Mouse (Mus musculus) small intestine, adult 2 months (tissue): ENCODE measurements around the gene Pla2g6. TPM values are rescaled to one million over a fixed set of nuclear protein-coding genes. Genes with fewer than 3 reads are reported as not detected.

Source experiments
- H3K27ac ChIP-seq: fragments of 200-500 bp; 2 replicates; pipeline ENCODE4 v1.5.1; 2012; ENCODE audit warnings: low read depth, low read length, control low read depth, inconsistent platforms; ENCODE audit not compliant: insufficient read depth
- H3K27me3 ChIP-seq: fragments of 200-500 bp; 2 replicates; pipeline ENCODE4 v1.6.1; 2012; ENCODE audit warnings: mild to moderate bottlenecking, moderate library complexity, low read length, inconsistent platforms; ENCODE audit not compliant: control insufficient read depth, insufficient read depth
- H3K36me3 ChIP-seq: fragments of 200-500 bp; 2 replicates; pipeline ENCODE4 v1.6.1; 2012; ENCODE audit warnings: mild to moderate bottlenecking, low read length, control low read depth, inconsistent platforms; ENCODE audit not compliant: control insufficient read depth, insufficient read depth
- H3K4me1 ChIP-seq: fragments of 200-500 bp; 2 replicates; pipeline ENCODE4 v1.6.1; 2012; ENCODE audit warnings: low read length, inconsistent platforms, mixed read lengths; ENCODE audit not compliant: control insufficient read depth, insufficient read depth, insufficient read length
- H3K4me3 ChIP-seq: fragments of 200-500 bp; 2 replicates; pipeline ENCODE4 v1.5.1; 2012; ENCODE audit warnings: low read depth, mild to moderate bottlenecking, control low read depth, inconsistent platforms, low read length, moderate library complexity
- CTCF ChIP-seq: fragments of 200-500 bp; IDR thresholded peaks from 2 replicates; pipeline ENCODE4 v1.5.1; 2012; ENCODE audit warnings: low read depth, mild to moderate bottlenecking, control low read depth, inconsistent platforms, low read length, moderate library complexity, mixed read lengths; ENCODE audit not compliant: insufficient replicate concordance, insufficient read length; ENCODE audit errors: extremely low read depth
- POLR2A ChIP-seq: fragments of 200-500 bp; IDR thresholded peaks from 2 replicates; pipeline ENCODE4 v1.6.1; 2012; ENCODE audit warnings: low read depth, mild to moderate bottlenecking, control low read depth, inconsistent platforms, low read length, moderate library complexity
- WGBS: fragments of 180-500 bp; shearing (Covaris S2); methylation state at CpG from one replicate; pipeline ENCODE4 v1.1.7; 2018; 5-methylcytosine and 5-hydroxymethylcytosine counted together
- polyA plus RNA-seq: library from polyadenylated mRNA; depleted of rRNA; stranded (reverse); fragments of >200 nt; gene quantifications from 2 replicates; pipeline ENCODE4 v1.2.3, GENCODE M21; 2012

The Pla2g6 gene
- polyA plus RNA-seq, 1 experiment, result 40.2 TPM

DNA sequence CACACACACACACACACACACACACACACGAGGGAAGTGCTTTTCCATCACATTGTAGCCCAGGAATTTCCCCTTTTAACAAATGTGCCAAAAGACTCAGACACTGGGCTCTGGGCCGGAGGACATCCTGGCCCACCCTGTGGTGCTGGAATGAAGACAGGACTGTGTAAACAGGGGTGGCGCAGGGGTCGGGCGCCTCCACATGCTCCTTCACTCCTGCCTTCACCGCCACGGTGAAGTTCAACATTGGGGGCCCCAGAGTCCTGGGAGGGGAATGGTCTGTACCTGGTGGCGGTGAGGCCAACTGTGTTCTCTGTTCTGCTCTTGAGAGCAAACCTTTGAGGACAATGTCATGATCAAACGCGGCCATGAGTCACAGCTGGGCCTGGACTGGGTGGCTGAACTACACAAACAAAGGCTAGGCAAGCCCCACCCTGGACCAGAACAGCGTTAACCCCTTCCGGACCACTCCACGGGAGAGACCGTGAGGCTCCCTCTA, 40.2 kb upstream of the Pla2g6 start:
- peak overlapping the region; percentile 14; the same call in 1 of the 2 replicates for H3K4me3 ChIP-seq
- peak overlapping the region; percentile 74 for H3K27ac ChIP-seq
- H3K4me1 ChIP-seq, result peaks cover 25% of the 10 kb centered on the region
- WGBS, result 16% methylated on average over 14 of the region's 14 CpGs
- peaks cover 18% of the 10 kb centered on the region; the same call in 1 of the 2 replicates for H3K36me3 ChIP-seq
- TF ChIP-seq POLR2A (no peak), CTCF (no peak)
- no peaks in the 10 kb centered on the region for H3K27me3 ChIP-seq

DNA sequence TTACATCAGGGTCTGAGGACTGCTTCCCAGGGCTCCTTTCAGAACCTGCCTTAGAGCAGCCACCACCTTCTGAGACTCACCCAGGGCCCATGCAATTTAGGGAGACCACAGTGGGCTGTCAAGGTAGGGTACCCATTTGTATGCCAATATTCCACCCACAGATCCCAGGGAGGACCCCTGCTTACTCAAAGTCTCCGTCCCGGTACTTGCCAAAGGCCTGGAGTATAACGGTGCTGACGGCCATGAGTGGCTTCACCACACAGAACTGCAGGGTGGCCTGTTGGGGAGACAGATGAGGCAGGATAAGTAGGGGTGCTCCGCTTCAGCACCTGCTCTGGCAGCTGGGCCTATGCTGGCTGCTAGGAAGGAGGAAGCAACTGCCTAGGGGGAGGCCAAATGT, 38.2 kb upstream of the Pla2g6 start:
- Histone ChIP-seq H3K36me3 (peaks cover 23% of the 10 kb centered on the region; the same call in 1 of the 2 replicates), H3K27ac (no peak overlapping the region), H3K4me3 (no peak overlapping the region), H3K27me3 (no peaks in the 10 kb centered on the region), H3K4me1 (peaks cover 26% of the 10 kb centered on the region)
- TF ChIP-seq CTCF (no peak), POLR2A (no peak)
- over 99% methylated on average over 5 of the region's 5 CpGs for WGBS

DNA sequence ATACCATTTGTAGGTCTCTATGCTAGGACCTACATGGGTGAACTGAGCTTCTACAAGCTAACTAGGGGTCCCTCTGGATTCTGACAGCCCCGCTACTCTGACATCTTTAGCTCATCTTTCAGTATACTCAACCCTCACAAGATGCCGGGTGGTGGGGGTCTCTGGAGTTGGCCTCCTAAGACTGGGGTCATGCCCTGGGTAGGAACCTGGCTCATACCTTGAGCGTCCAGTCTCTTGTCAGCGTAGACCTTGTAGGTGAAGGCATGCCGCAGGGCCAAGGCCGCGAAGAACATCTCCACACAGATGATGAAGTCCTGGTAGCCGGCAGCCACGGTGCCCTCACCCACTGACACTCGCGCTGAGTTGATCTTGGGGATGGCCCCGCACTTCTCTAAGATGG, 36.9 kb upstream of the Pla2g6 start:
- TF ChIP-seq CTCF (no peak), POLR2A (no peak)
- H3K27ac ChIP-seq, result no peak overlapping the region
- H3K36me3 ChIP-seq, result peaks cover 24% of the 10 kb centered on the region; the same call in 1 of the 2 replicates
- H3K27me3 ChIP-seq, result no peaks in the 10 kb centered on the region
- H3K4me1 ChIP-seq, result peaks cover 32% of the 10 kb centered on the region
- 97% methylated on average over 12 of the region's 12 CpGs for WGBS
- H3K4me3 ChIP-seq, result no peak overlapping the region

DNA sequence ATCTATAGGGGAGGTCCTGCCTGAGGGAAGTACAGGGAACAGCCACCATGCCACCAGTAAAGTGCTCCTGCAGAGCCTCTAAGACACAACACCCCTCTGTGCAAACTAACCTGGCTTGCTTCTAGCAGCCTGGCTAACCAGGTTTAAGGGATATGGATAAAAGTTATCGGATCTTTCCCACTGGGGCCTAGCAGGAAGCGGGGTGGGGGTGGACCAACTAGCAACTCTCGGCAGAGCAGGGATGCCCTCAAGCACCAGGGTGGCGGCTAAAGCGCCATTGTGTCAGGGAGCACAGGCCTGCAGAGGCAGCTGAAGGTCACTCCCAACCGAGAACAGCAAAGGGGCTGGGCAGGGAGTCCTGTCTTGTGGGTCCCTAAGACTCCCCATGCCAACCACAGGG, 35.9 kb upstream of the Pla2g6 start:
- TF ChIP-seq POLR2A (no peak), CTCF (no peak)
- no peaks in the 10 kb centered on the region for H3K27me3 ChIP-seq
- 89% methylated on average over 6 of the region's 6 CpGs for WGBS
- no peak overlapping the region for H3K4me3 ChIP-seq
- H3K36me3 ChIP-seq, result peaks cover 22% of the 10 kb centered on the region; the same call in 1 of the 2 replicates
- no peak overlapping the region for H3K27ac ChIP-seq
- peaks cover 23% of the 10 kb centered on the region for H3K4me1 ChIP-seq

DNA sequence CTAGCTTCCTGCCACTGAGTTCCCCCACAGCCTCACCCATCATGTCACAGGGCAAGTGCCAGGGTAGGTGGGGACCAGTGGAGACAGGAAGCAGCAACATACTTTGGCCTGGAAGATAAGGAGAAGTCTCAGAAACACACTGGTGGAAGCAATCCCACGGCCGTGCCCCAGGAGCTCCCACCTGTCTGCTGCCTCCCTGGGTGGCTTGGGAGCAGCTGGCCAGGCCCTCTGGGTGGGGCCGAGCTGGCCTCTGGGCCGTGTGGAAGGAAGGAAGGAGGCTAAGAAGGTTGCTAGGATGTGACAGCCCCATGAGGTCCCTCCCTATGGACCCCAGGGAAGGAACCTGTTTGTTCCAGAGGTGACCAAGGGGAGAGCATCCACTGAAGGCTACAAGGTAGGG, 32.8 kb upstream of the Pla2g6 start:
- Histone ChIP-seq H3K27me3 (no peaks in the 10 kb centered on the region), H3K4me3 (no peak overlapping the region), H3K4me1 (peaks cover 23% of the 10 kb centered on the region), H3K27ac (no peak overlapping the region), H3K36me3 (peaks cover 20% of the 10 kb centered on the region; the same call in 1 of the 2 replicates)
- TF ChIP-seq CTCF (no peak), POLR2A (no peak)
- WGBS, result 17% methylated on average over 4 of the region's 4 CpGs

DNA sequence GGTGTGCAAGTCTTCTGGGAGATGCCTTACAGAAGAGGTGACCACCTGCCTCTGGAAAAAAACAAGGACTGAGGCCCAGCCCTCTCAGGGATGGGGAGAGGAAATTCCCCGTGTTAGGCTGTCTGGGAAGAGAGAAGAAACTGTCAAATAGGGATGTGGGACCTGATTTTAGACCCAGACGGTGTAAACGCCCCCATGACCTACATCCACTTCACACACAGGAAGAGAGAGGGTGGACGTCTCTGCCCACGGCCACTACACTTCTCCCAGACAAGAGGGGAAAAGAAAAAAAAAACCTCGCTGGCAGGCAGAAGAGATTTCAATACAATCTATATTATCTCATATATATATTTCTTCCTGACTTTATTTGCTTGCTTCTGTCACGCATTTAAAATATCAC, 32.2 kb upstream of the Pla2g6 start:
- H3K36me3 ChIP-seq, result peaks cover 18% of the 10 kb centered on the region; the same call in 1 of the 2 replicates
- 67% methylated on average over 7 of the region's 7 CpGs for WGBS
- TF ChIP-seq CTCF, result no peak
- no peak for TF ChIP-seq POLR2A
- H3K4me3 ChIP-seq, result no peak overlapping the region
- H3K27ac ChIP-seq, result no peak overlapping the region
- H3K27me3 ChIP-seq, result no peaks in the 10 kb centered on the region
- H3K4me1 ChIP-seq, result peaks cover 23% of the 10 kb centered on the region

DNA sequence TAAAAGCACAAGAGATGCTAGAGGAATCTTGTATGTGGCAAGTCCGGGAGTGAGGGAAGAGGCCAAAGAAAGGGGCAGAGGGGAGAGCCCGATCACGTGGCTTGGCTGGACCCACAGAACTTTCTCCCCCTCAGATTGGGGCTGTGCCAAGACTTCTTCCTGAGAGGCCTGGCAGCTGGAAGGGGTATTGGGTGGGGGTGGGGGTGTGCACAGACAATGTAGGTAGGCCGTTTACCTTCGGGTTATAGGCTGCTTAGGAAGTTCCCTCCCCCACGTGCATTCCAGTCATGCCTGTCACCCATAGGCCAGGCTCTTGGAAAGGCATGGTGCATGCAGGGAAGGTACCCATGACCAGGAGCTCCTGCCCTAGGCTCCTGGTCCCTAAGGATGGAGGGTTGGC, 31.8 kb upstream of the Pla2g6 start:
- Histone ChIP-seq H3K4me1 (peaks cover 23% of the 10 kb centered on the region), H3K27ac (no peak overlapping the region), H3K27me3 (no peaks in the 10 kb centered on the region), H3K36me3 (peaks cover 16% of the 10 kb centered on the region; the same call in 1 of the 2 replicates), H3K4me3 (no peak overlapping the region)
- WGBS, result 21% methylated on average over 6 of the region's 6 CpGs
- TF ChIP-seq CTCF (no peak), POLR2A (no peak)
